Mouse (Mus musculus) hindbrain, embryonic 13.5 days (tissue): ENCODE measurements around the gene Parp3. TPM values are rescaled to one million over a fixed set of nuclear protein-coding genes. Genes with fewer than 3 reads are reported as not detected.
A peak's percentile ranks its signal among the peaks of the same experiment; 100 is the strongest.

ENCODE experiments used
- ATAC-seq: fragments of 200-750 bp; cut with Nextera tagmentation; 2 replicates; pipeline ENCODE4 v1.8.0; 2017; ENCODE audit warnings: moderate TSS enrichment; ENCODE audit not compliant: low FRiP score
- H3K27ac ChIP-seq: fragments of 300-500 bp; sonication (generic); 2 replicates; pipeline ENCODE4 v1.5.1; 2015; ENCODE audit warnings: inconsistent platforms, mild to moderate bottlenecking, moderate library complexity
- H3K27me3 ChIP-seq: fragments of 300-500 bp; sonication (generic); 2 replicates; pipeline ENCODE4 v1.6.1; 2015; ENCODE audit warnings: mild to moderate bottlenecking, inconsistent platforms
- H3K36me3 ChIP-seq: fragments of 300-500 bp; sonication (generic); 2 replicates; pipeline ENCODE4 v1.6.1; 2015; ENCODE audit warnings: mild to moderate bottlenecking, inconsistent platforms
- H3K4me1 ChIP-seq: fragments of 300-500 bp; sonication (generic); replicated peaks from 2 replicates; pipeline ENCODE4 v1.6.1; 2015; ENCODE audit warnings: inconsistent platforms
- H3K4me2 ChIP-seq: fragments of 300-500 bp; sonication (generic); 2 replicates; pipeline ENCODE4 v1.6.1; 2015; ENCODE audit warnings: inconsistent platforms, mild to moderate bottlenecking, moderate library complexity
- H3K4me3 ChIP-seq: fragments of 300-500 bp; sonication (generic); 2 replicates; pipeline ENCODE4 v1.5.1; 2015; ENCODE audit warnings: mild to moderate bottlenecking, inconsistent platforms
- H3K9ac ChIP-seq: fragments of 300-500 bp; sonication (generic); 2 replicates; pipeline ENCODE4 v1.6.1; 2015; ENCODE audit warnings: mild to moderate bottlenecking, inconsistent platforms
- H3K9me3 ChIP-seq: fragments of 300-500 bp; sonication (generic); 2 replicates; pipeline ENCODE4 v1.6.1; 2016; ENCODE audit warnings: inconsistent platforms
- WGBS: fragments of 180-500 bp; shearing (Covaris S2); methylation state at CpG from one replicate; pipeline ENCODE4 v1.1.7; 2015; 5-methylcytosine and 5-hydroxymethylcytosine counted together
- polyA plus RNA-seq: library from polyadenylated mRNA; unstranded; fragments of >200 nt; fragmentation: Nextera tagmentation; extraction: Ambion mirVana; gene quantifications from 2 replicates; pipeline ENCODE4 v1.2.1, GENCODE M21; 2015

The Parp3 gene
- polyA plus RNA-seq, 1 experiment from 2014 or later: 0.88 TPM

DNA sequence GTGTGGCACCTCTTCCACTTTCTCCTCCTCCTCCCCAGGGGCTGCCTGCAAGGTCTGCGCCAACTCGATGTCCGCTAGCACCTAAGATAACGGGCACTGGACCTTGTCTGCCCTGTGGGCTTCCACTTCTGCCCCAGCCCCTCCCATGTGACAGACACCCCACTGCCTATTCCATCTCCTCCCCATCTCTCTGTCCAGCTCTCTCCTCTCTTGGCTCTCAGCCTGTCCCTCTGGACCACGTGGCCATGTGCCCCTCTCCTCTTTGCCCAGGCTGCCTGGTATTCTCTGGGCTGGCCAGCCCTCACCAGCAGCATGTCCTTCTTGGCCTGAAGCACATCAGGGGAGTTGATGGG is 3.0 kb downstream of the Parp3 start:
- no peak for ATAC-seq
- no peaks in the 10 kb centered on the region for H3K9me3 ChIP-seq
- WGBS: 87% methylated on average over 5 of the region's 5 CpGs
- H3K9ac ChIP-seq: peak overlapping the region; percentile 13; the same call in 1 of the 2 replicates
- H3K4me1 ChIP-seq: peaks cover 44% of the 10 kb centered on the region
- H3K27ac ChIP-seq: no peak overlapping the region
- H3K4me2 ChIP-seq: no peak overlapping the region
- no peaks in the 10 kb centered on the region for H3K36me3 ChIP-seq
- no peak overlapping the region for H3K4me3 ChIP-seq
- H3K27me3 ChIP-seq: 0 out of 2 replicates have a peak, but pooled peaks cover 3% of the 10 kb centered on the region

DNA sequence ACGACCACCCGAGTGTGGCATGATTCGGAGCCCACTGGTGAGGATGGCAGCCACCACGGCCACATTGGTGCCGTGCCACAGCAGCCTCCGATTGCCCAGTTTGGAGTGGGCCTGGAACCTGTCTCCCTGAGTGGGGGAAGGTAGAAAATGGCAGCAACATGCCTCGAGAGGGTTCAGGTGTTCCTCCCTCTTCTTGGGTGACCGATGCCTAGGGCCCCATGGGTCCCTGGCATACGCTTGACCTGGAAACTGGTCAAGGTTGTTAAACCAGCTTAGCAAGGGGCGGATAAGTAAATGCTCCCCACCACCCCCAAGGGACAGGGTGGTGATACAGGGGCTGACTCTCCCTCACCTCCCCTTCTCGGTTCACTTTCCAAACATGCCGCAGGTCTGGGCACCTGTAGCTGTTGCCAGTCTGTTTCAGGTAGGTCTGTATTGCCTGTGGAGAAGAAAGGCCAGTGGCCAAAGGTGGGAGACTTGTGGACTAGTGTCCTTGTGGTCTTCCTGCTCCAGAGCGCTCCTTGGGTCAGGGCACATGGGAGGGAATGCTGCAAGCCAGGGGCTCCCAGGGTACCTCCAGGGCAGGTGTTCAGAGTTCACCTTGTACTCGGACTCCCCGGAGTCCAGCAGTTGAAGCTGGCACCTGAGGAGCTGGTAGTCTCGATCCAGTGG is 3.5 kb downstream of the Parp3 start:
- H3K4me2 ChIP-seq: no peak overlapping the region
- H3K9me3 ChIP-seq: no peaks in the 10 kb centered on the region
- ATAC-seq: no peak
- no peak overlapping the region for H3K4me3 ChIP-seq
- H3K27ac ChIP-seq: no peak overlapping the region
- peak overlapping the region; percentile 13; the same call in 1 of the 2 replicates for H3K9ac ChIP-seq
- H3K36me3 ChIP-seq: no peaks in the 10 kb centered on the region
- WGBS: 90% methylated on average over 16 of the region's 16 CpGs
- H3K4me1 ChIP-seq: peaks cover 39% of the 10 kb centered on the region
- H3K27me3 ChIP-seq: 0 out of 2 replicates have a peak, but pooled peaks cover 3% of the 10 kb centered on the region

DNA sequence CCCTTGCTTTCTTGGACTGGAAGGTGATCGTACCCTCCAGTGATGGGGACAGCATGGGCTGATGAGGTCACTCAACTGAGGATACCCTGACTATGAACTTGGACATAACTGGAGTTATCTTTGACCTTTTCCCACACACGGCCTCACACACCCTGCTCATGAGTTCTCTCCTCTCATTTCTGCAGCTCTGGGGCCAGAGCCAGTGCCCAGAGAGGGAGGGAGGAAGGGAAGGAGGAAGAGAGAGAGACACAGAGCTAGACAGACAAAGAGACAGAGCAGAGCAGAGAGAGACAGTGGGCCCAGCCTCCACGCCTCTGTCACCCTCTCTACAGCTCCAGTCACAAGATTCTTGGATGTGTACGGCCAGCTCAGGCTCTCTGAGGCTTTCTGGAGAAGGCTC is 4.4 kb downstream of the Parp3 start:
- Histone ChIP-seq H3K4me3 (no peak overlapping the region), H3K27me3 (0 out of 2 replicates have a peak, but pooled peaks cover 3% of the 10 kb centered on the region), H3K36me3 (no peaks in the 10 kb centered on the region), H3K4me1 (peaks cover 31% of the 10 kb centered on the region), H3K9me3 (no peaks in the 10 kb centered on the region), H3K4me2 (no peak overlapping the region), H3K9ac (no peak overlapping the region), H3K27ac (no peak overlapping the region)
- ATAC-seq: no peak
- 85% methylated on average over 4 of the region's 4 CpGs for WGBS

DNA sequence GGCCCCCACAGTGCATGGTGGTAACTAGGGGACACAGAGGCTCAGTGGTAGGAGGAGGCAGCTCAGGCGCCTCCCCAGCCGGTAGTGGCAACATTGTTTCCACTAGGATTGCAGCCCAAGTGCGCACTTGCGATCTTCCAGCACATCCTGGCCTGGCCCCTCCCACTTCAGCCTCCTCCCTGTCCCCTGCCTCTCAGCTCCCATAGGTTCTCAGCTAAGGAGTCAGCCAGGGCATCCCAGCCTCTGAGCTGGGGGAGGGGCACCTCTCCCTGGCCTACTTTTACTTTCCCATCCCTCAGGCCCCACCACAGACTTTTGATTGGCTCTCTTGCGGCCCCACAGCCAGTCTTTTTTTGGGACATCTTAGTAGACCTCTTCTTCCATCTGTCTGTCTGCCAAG is 4.9 kb downstream of the Parp3 start:
- Histone ChIP-seq H3K9me3 (no peaks in the 10 kb centered on the region), H3K9ac (0 out of 2 replicates have a peak overlapping the region, but pooled peaks have one; percentile 39), H3K27ac (no peak overlapping the region), H3K4me3 (no peak overlapping the region), H3K4me2 (no peak overlapping the region), H3K27me3 (0 out of 2 replicates have a peak, but pooled peaks cover 3% of the 10 kb centered on the region), H3K36me3 (no peaks in the 10 kb centered on the region), H3K4me1 (peaks cover 31% of the 10 kb centered on the region)
- ATAC-seq: no peak
- 9% methylated on average over 5 of the region's 5 CpGs for WGBS

DNA sequence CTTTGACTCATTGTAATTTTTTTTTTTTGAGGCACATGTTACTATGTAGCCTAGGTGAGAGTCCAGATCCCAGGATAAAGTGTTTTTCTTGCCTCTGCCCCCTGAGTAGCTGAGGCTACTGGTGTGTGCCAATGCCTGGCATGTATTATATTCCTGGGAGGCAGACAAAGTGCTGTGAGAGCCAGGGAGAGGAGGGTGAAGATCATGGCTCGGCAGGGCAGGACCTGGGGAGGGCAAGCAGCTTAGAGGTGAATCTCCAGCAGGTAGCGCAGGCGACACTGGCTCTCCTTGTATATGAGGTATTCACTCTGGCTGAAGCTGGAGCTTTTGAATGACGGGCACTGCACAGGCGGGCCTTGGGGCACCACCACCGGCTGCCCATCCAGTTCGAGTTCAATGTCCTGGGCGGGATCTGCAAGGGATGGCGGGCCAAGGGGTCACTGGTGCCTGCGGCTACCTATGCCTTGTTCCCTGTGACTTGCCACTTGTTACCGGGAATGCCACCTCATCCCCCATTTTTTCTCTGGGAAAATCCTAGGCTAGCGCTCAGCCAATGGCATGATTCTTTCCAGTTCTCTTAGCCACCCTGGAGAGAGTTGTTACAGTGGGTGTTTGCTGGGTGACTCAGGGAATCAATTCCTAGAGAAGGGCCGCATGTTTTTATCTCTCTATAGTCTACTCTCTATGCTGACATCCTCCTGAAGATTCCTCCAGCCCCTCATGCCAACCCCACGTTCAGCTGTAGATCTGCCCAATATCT is 5.6 kb downstream of the Parp3 start:
- peaks cover 26% of the 10 kb centered on the region for H3K4me1 ChIP-seq
- 0 out of 2 replicates have a peak overlapping the region, but pooled peaks have one; percentile 39 for H3K9ac ChIP-seq
- no peak overlapping the region for H3K27ac ChIP-seq
- H3K27me3 ChIP-seq: 0 out of 2 replicates have a peak, but pooled peaks cover 3% of the 10 kb centered on the region
- no peak overlapping the region for H3K4me3 ChIP-seq
- no peak for ATAC-seq
- H3K9me3 ChIP-seq: no peaks in the 10 kb centered on the region
- 65% methylated on average over 14 of the region's 14 CpGs for WGBS
- H3K4me2 ChIP-seq: no peak overlapping the region
- no peaks in the 10 kb centered on the region for H3K36me3 ChIP-seq

DNA sequence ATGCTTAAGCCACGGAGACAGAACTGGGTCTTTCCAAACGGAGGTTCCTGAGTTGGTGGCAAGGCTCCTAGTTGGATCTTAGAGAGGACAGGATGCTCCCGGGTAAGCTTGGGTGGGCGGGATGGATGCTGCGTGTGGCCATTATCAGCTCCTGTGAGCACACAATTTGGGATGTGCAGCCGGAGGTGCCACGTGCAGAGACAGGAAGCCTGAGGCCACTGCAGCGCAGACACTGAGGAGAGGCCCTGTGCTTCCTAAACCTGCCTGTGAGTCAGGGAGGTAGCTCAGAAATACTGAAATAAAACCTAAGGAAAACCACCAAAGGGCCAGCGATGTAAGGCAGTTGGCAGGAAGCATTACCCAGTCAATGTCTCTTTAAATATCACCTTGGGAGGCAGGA is 7.0 kb downstream of the Parp3 start:
- 0 out of 2 replicates have a peak, but pooled peaks cover 3% of the 10 kb centered on the region for H3K27me3 ChIP-seq
- no peaks in the 10 kb centered on the region for H3K9me3 ChIP-seq
- no peak overlapping the region for H3K27ac ChIP-seq
- H3K36me3 ChIP-seq: no peaks in the 10 kb centered on the region
- peaks cover 35% of the 10 kb centered on the region for H3K4me1 ChIP-seq
- no peak overlapping the region for H3K9ac ChIP-seq
- no peak overlapping the region for H3K4me3 ChIP-seq
- H3K4me2 ChIP-seq: no peak overlapping the region
- ATAC-seq: no peak
- 81% methylated on average over 9 of the region's 9 CpGs for WGBS

DNA sequence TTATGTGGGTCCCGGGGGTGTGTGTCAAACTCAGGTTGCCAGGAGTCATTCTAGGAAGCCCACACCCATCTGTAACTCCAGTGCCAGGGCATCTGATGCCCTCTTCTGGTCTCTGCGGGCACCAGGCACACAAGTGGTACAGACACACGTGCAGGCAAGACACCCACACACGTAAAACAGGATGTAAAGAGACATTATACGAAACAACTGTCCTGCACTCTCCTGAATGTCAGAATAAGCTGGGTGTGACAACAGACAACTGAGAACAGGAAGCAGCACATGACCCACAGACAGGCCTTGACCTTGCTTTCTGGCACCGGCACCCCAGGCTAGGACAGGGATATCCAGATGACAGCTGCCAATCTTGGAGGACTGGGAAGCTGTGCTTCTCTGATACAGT is 7.4 kb downstream of the Parp3 start:
- Histone ChIP-seq H3K4me1 (peaks cover 35% of the 10 kb centered on the region), H3K36me3 (peaks cover 4% of the 10 kb centered on the region), H3K4me2 (no peak overlapping the region), H3K4me3 (no peak overlapping the region), H3K27ac (no peak overlapping the region), H3K9ac (no peak overlapping the region), H3K27me3 (0 out of 2 replicates have a peak, but pooled peaks cover 3% of the 10 kb centered on the region), H3K9me3 (no peaks in the 10 kb centered on the region)
- ATAC-seq: no peak
- 81% methylated on average over 6 of the region's 6 CpGs for WGBS

DNA sequence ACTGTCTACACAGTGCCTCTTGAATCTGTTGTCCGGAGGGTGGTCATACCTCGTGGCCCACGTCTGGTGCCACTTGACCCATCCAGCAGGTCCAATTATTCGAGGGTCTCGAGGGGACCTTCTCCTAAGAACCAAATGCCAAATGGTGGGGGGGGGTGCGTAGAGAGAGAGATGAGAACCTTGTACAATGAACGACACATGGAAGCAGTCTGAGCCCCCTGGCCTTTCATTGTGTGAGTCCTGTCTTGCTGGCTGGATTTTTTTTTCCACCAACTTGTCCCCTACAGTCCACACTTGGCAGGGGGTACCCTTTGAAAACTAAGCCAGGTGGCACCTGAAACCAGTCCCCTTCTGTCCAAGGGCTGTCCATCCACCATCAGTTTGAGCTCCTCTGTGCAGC is 9.0 kb downstream of the Parp3 start:
- H3K36me3 ChIP-seq: peaks cover 18% of the 10 kb centered on the region
- no peak overlapping the region for H3K27ac ChIP-seq
- 83% methylated on average over 7 of the region's 7 CpGs for WGBS
- H3K4me3 ChIP-seq: no peak overlapping the region
- ATAC-seq: no peak
- no peak overlapping the region for H3K9ac ChIP-seq
- no peak overlapping the region for H3K4me2 ChIP-seq
- H3K27me3 ChIP-seq: no peaks in the 10 kb centered on the region
- no peaks in the 10 kb centered on the region for H3K9me3 ChIP-seq
- H3K4me1 ChIP-seq: peaks cover 40% of the 10 kb centered on the region

DNA sequence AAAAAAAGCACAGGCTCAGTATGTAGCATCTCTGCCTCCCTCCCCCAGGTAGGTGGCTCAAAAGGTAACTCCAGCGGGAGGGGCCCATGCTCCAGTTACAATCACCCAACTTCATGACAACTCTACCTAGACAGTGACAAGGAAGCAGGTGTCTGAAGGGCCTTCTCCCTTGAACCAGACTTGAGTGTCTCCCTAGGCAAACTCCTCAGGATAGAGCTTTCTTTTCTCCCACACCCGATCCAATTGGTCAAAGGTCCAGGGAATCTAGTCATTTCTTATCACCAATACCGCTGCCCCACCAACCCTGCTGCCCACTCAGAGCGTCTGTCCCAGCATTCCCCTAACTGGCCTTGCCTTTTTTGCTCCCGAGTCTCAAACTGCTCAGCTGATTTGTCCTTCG is 10.0 kb downstream of the Parp3 start:
- no peaks in the 10 kb centered on the region for H3K9me3 ChIP-seq
- no peak for ATAC-seq
- H3K36me3 ChIP-seq: peaks cover 28% of the 10 kb centered on the region
- H3K27me3 ChIP-seq: no peaks in the 10 kb centered on the region
- H3K27ac ChIP-seq: no peak overlapping the region
- no peak overlapping the region for H3K4me2 ChIP-seq
- WGBS: 89% methylated on average over 6 of the region's 6 CpGs
- H3K4me3 ChIP-seq: no peak overlapping the region
- H3K4me1 ChIP-seq: peaks cover 33% of the 10 kb centered on the region
- no peak overlapping the region for H3K9ac ChIP-seq

DNA sequence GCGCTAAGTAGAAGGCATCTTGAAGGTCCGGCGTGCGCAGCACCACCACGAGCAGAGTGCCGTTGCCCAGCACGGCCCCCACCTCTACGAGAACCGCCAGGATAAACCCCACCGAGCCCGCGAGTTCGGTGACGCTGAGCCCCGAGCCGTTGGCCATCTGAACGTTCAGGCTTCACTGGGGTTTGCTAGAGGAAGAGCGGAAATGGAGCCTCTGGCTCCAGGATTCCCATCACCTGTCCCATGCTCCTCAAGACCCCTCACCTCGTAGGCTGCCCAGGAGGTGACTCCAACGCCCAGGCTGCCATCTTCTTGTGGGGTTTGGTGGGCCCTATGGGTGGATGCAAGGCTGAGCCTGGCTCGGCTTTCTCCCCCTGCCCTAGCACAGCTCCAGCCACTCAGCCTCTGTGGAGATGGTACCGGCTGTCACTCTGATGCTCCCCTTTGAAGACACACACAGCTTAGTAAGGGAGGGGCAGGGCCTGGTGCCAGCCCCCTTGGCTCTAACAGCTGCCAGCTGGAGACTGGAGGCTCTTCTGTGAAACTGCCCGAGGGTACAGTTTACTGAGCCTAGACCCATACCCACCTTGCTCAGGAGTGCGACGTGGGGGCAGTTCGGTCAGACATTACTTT is 11.1 kb downstream of the Parp3 start, which contains the start of gene Gpr62:
Gene Gpr62 (minus strand): TSS at position 368 of the 630 bp plus-strand sequence.
- Histone ChIP-seq H3K9ac (peak within 1 kb of the TSS; percentile 82), H3K4me2 (peak within 1 kb of the TSS; percentile 89), H3K36me3 (peaks cover 38% of the 10 kb centered on the region), H3K9me3 (no peaks in the 10 kb centered on the region), H3K4me3 (peak within 1 kb of the TSS; percentile 51), H3K27ac (peak within 1 kb of the TSS; percentile 88), H3K27me3 (no peaks in the 10 kb centered on the region), H3K4me1 (peaks cover 30% of the 10 kb centered on the region)
- ATAC-seq: peak; percentile 50
- WGBS: 25% methylated on average over 26 of the region's 26 CpGs

DNA sequence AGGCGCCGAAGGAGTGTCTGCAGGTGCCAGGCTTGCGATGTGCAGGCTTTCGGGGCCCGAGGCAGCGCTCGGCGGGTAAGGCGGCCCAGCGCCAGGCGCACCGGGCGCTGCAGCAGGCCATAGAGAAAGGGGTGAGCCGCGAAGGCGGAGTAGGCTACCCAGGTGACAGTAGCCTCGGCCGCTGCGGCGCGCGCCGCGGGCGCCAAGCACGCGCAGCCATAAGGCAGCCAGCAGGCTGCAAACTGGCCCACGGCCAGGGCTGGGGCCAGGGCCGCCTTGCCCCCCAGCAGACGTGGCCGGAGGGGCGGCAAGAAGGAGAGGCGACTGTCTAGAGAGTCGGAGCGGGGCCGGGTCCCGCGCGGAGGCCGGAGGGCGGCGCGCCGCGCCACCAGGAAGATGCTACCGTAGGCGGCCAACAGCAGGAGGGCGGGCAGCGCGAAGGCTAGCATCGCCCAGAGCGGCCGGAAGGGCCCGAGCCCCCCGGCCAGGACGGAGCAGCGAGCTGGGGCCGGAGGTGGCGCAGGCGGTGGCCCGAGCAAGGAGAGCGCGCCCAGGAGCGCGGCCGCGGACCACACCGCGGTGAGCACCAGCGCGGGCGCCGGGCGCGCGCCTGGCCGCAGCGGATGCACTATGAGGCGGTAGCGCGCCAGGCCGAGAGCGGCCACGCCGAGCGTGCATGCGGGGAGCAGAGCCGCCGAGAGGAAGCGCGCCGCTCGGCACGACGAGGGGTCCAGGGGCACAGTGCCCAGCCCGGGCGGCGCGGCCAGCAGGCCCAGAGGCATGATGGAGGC is 11.8 kb downstream of the Parp3 start:
- Histone ChIP-seq H3K9me3 (no peaks in the 10 kb centered on the region), H3K36me3 (peaks cover 45% of the 10 kb centered on the region), H3K27ac (peak overlapping the region; percentile 88), H3K9ac (peak overlapping the region; percentile 82), H3K4me1 (peaks cover 37% of the 10 kb centered on the region), H3K4me3 (peak overlapping the region; percentile 51), H3K27me3 (no peaks in the 10 kb centered on the region), H3K4me2 (peak overlapping the region; percentile 89)
- peak; percentile 80 for ATAC-seq
- 2% methylated on average over 88 of the region's 99 CpGs for WGBS
